ENCODE assay signal across 25 mouse cellular contexts in the genomic region with DNA sequence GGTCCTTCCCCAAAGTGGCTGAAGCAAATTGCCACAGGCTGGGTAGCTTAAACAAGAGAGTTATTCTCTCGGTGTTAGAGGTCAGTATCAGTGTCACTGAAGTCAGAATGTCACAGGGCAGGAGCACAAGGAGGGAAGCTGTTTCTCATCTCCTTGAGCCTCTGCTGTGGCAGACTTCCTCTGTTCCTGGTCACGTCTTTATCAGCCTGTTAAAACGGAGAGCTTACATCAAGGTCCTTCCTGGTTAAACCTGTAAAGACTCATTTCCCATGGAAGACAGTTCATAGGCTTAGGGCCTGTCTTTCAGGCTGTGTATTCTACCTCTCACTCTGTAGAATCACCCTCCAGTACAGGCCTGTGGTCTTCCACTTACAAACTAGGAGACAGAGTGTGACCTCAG. TPM values are rescaled to one million over a fixed set of nuclear protein-coding genes. Genes with fewer than 3 reads are reported as not detected.
DNase-seq lines count a peak whose midpoint lies in the region; ATAC-seq and TF ChIP-seq lines count a peak whose summit lies in the region.
"Had no signal": no experiment of that assay in that cellular context is flagged by ENCODE, and none has a peak within 500 bp of the region (broad histone marks: within the 10 kb centered on the region; RNA-seq: fewer than 3 reads in every experiment).

No protein-coding gene starts in this region.

- no peak for ATAC-seq in intestine, postnatal 0 days
- no peak for ATAC-seq in intestine, embryonic 15.5 days
- no peak for ATAC-seq in stomach, embryonic 16.5 days (ENCODE audit: insufficient read depth, low FRiP score)
- ATAC-seq in stomach, postnatal 0 days (ENCODE audit: low FRiP score, low TSS enrichment): no peak
- ATAC-seq in hindbrain, embryonic 13.5 days (ENCODE audit: low FRiP score): no peak
- ATAC-seq: activated CD4-positive, CD25-positive, alpha-beta regulatory T cell, adult 4 months; forebrain, embryonic 14.5 days; forebrain, embryonic 16.5 days; Patski had no signal

- 51% methylated on average over 3 of the region's 3 CpGs for WGBS in intestine, postnatal 0 days
- WGBS in intestine, embryonic 15.5 days: 62% methylated on average over 3 of the region's 3 CpGs
- 39% methylated on average over 3 of the region's 3 CpGs for WGBS in stomach, embryonic 16.5 days
- WGBS in stomach, postnatal 0 days: 58% methylated on average over 3 of the region's 3 CpGs
- 63% methylated on average over 3 of the region's 3 CpGs for WGBS in small intestine, adult 2 months
- WGBS in hindbrain, embryonic 13.5 days: 69% methylated on average over 3 of the region's 3 CpGs

- peaks cover 5% of the 10 kb centered on the region for H3K4me1 ChIP-seq in intestine, postnatal 0 days (replicated peaks; ENCODE audit: control insufficient read depth, insufficient read depth, low read length)
- peaks cover 15% of the 10 kb centered on the region for H3K4me1 ChIP-seq in intestine, embryonic 15.5 days (replicated peaks)
- H3K4me1 ChIP-seq in stomach, embryonic 16.5 days (ENCODE audit: control insufficient read depth, insufficient read depth, low read length): peaks cover 18% of the 10 kb centered on the region
- no peaks in the 10 kb centered on the region for H3K4me1 ChIP-seq in stomach, postnatal 0 days (replicated peaks; ENCODE audit: control insufficient read depth, insufficient read depth)
- H3K4me1 ChIP-seq in small intestine, adult 2 months (ENCODE audit: control insufficient read depth, insufficient read depth, insufficient read length, low read length): peaks cover 26% of the 10 kb centered on the region
- H3K4me1 ChIP-seq in hindbrain, embryonic 13.5 days (replicated peaks): peaks cover 16% of the 10 kb centered on the region

- DNase-seq in stomach, postnatal 0 days (ENCODE audit: low spot score): no peak
- DNase-seq: adrenal gland, adult 8-10 months; adrenal gland, postnatal 14 days; adrenal gland, postnatal 36 days; cerebellum, adult 18-20 months; cerebellum, adult 8-10 months; cerebellum, adult 9-11 months; cerebellum, postnatal 14 days; cerebellum, postnatal 36 days; embryo, embryonic 11 days had no signal

- no peaks in the 10 kb centered on the region for H3K36me3 ChIP-seq in intestine, postnatal 0 days (ENCODE audit: control insufficient read depth, insufficient read depth)
- H3K36me3 ChIP-seq in intestine, embryonic 15.5 days: no peaks in the 10 kb centered on the region
- H3K36me3 ChIP-seq in stomach, embryonic 16.5 days (ENCODE audit: control insufficient read depth, insufficient read depth, low read length): no peaks in the 10 kb centered on the region
- H3K36me3 ChIP-seq in stomach, postnatal 0 days (ENCODE audit: control insufficient read depth, insufficient read depth, low read length): no peaks in the 10 kb centered on the region
- no peaks in the 10 kb centered on the region for H3K36me3 ChIP-seq in small intestine, adult 2 months (ENCODE audit: control insufficient read depth, insufficient read depth, low read length)
- H3K36me3 ChIP-seq in hindbrain, embryonic 13.5 days: peaks cover 26% of the 10 kb centered on the region

- no peak for TF ChIP-seq POLR2A in small intestine, adult 2 months (IDR thresholded peaks at IDR 0.05; ENCODE audit: low read depth, low read length)

- no peak overlapping the region for H3K4me3 ChIP-seq in intestine, postnatal 0 days (ENCODE audit: low read depth, low read length)
- H3K4me3 ChIP-seq in intestine, embryonic 15.5 days (replicated peaks): no peak overlapping the region
- no peak overlapping the region for H3K4me3 ChIP-seq in stomach, embryonic 16.5 days (replicated peaks; ENCODE audit: low read length)
- H3K4me3 ChIP-seq in stomach, postnatal 0 days (ENCODE audit: low read depth, low read length): no peak overlapping the region
- H3K4me3 ChIP-seq in small intestine, adult 2 months (ENCODE audit: low read depth, low read length): no peak overlapping the region
- no peak overlapping the region for H3K4me3 ChIP-seq in hindbrain, embryonic 13.5 days
- H3K4me3 ChIP-seq: embryonic facial prominence, embryonic 12.5 days; embryonic facial prominence, embryonic 15.5 days; erythroblast, embryonic 14.5 days; forebrain, embryonic 10.5 days; forebrain, embryonic 12.5 days had no signal

- H3K9me3 ChIP-seq in intestine, postnatal 0 days (ENCODE audit: control insufficient read depth): no peaks in the 10 kb centered on the region
- H3K9me3 ChIP-seq in intestine, embryonic 15.5 days: no peaks in the 10 kb centered on the region
- no peaks in the 10 kb centered on the region for H3K9me3 ChIP-seq in stomach, embryonic 16.5 days (replicated peaks; ENCODE audit: control insufficient read depth, low read length)
- no peaks in the 10 kb centered on the region for H3K9me3 ChIP-seq in stomach, postnatal 0 days (ENCODE audit: control insufficient read depth, low read length)
- H3K9me3 ChIP-seq in hindbrain, embryonic 13.5 days: no peaks in the 10 kb centered on the region
- H3K9me3 ChIP-seq: embryonic facial prominence, embryonic 12.5 days; embryonic facial prominence, embryonic 15.5 days; forebrain, embryonic 10.5 days; forebrain, embryonic 12.5 days had no signal

- no peak overlapping the region for H3K4me2 ChIP-seq in intestine, postnatal 0 days (replicated peaks; ENCODE audit: low read depth)
- no peak overlapping the region for H3K4me2 ChIP-seq in intestine, embryonic 15.5 days (replicated peaks)
- no peak overlapping the region for H3K4me2 ChIP-seq in stomach, embryonic 16.5 days (ENCODE audit: low read depth, low read length)
- H3K4me2 ChIP-seq in stomach, postnatal 0 days (replicated peaks; ENCODE audit: low read depth): no peak overlapping the region
- H3K4me2 ChIP-seq in hindbrain, embryonic 13.5 days: no peak overlapping the region
- H3K4me2 ChIP-seq: embryonic facial prominence, embryonic 12.5 days; embryonic facial prominence, embryonic 15.5 days; forebrain, embryonic 12.5 days had no signal

- H3K9ac ChIP-seq in intestine, postnatal 0 days (ENCODE audit: low read depth, low read length): no peak overlapping the region
- H3K9ac ChIP-seq in intestine, embryonic 15.5 days: no peak overlapping the region
- no peak overlapping the region for H3K9ac ChIP-seq in stomach, embryonic 16.5 days (ENCODE audit: low read length)
- no peak overlapping the region for H3K9ac ChIP-seq in stomach, postnatal 0 days (ENCODE audit: low read length)
- H3K9ac ChIP-seq in hindbrain, embryonic 13.5 days: no peak overlapping the region
- H3K9ac ChIP-seq: embryonic facial prominence, embryonic 12.5 days; embryonic facial prominence, embryonic 15.5 days; forebrain, embryonic 12.5 days had no signal

- TF ChIP-seq EP300 in stomach, postnatal 0 days (optimal IDR thresholded peaks at IDR 0.05): no peak

- TF ChIP-seq CTCF in intestine, postnatal 0 days (IDR thresholded peaks at IDR 0.05; ENCODE audit: low read depth): no peak
- no peak for TF ChIP-seq CTCF in stomach, postnatal 0 days (IDR thresholded peaks at IDR 0.05; ENCODE audit: low read depth)
- no peak for TF ChIP-seq CTCF in small intestine, adult 2 months (IDR thresholded peaks at IDR 0.05; ENCODE audit: extremely low read depth, insufficient read length, insufficient replicate concordance, low read depth, low read length)

- peak overlapping the region; percentile 46; the same call in 1 of the 2 replicates for H3K27ac ChIP-seq in intestine, postnatal 0 days (ENCODE audit: low read depth, low read length)
- no peak overlapping the region for H3K27ac ChIP-seq in intestine, embryonic 15.5 days
- H3K27ac ChIP-seq in stomach, embryonic 16.5 days (ENCODE audit: low read length): peak overlapping the region; percentile 10; the same call in 1 of the 2 replicates
- H3K27ac ChIP-seq in stomach, postnatal 0 days (replicated peaks): no peak overlapping the region
- H3K27ac ChIP-seq in small intestine, adult 2 months (ENCODE audit: insufficient read depth, low read depth, low read length): peak overlapping the region; percentile 23; the same call in 1 of the 2 replicates
- H3K27ac ChIP-seq in hindbrain, embryonic 13.5 days: no peak overlapping the region
- H3K27ac ChIP-seq: embryonic facial prominence, embryonic 12.5 days; embryonic facial prominence, embryonic 15.5 days; forebrain, embryonic 10.5 days; forebrain, embryonic 12.5 days had no signal

- H3K27me3 ChIP-seq in intestine, postnatal 0 days (replicated peaks; ENCODE audit: control insufficient read depth, insufficient read depth, low read length): no peaks in the 10 kb centered on the region
- H3K27me3 ChIP-seq in intestine, embryonic 15.5 days (replicated peaks): no peaks in the 10 kb centered on the region
- H3K27me3 ChIP-seq in stomach, embryonic 16.5 days (ENCODE audit: control insufficient read depth, insufficient read depth, low read length): no peaks in the 10 kb centered on the region
- H3K27me3 ChIP-seq in stomach, postnatal 0 days (ENCODE audit: control insufficient read depth, insufficient read depth, low read length): no peaks in the 10 kb centered on the region
- no peaks in the 10 kb centered on the region for H3K27me3 ChIP-seq in small intestine, adult 2 months (ENCODE audit: control insufficient read depth, insufficient read depth, low read length)
- H3K27me3 ChIP-seq in hindbrain, embryonic 13.5 days: no peaks in the 10 kb centered on the region
- H3K27me3 ChIP-seq: embryonic facial prominence, embryonic 12.5 days; embryonic facial prominence, embryonic 15.5 days; Patski had no signal

RNA-seq across cellular contexts. Expression of a gene that starts 2.4 kb away (rescaled TPM):
- 68.7 and 71.6 TPM in 2 replicates for polyA plus RNA-seq in intestine, postnatal 0 days (2015; fragmentation: Nextera tagmentation; extraction: Ambion mirVana)
- 12.2 and 13.3 TPM in 2 replicates for polyA plus RNA-seq in intestine, embryonic 15.5 days (2015; fragmentation: Nextera tagmentation; extraction: Ambion mirVana)
- polyA plus RNA-seq in stomach, embryonic 16.5 days (2015; fragmentation: Nextera tagmentation; extraction: Ambion mirVana): 12.0 and 15.9 TPM in 2 replicates
- 16.4 and 16.9 TPM in 2 replicates for polyA plus RNA-seq in stomach, postnatal 0 days (2015; fragmentation: Nextera tagmentation; extraction: Ambion mirVana)
- 117 and 341 TPM in 2 replicates for polyA plus RNA-seq in small intestine, adult 2 months (2012; rRNA removed)
- 22.2 and 22.9 TPM in 2 replicates for polyA plus RNA-seq in hindbrain, embryonic 13.5 days (2015; fragmentation: Nextera tagmentation; extraction: Ambion mirVana)

RNA-seq across cellular contexts. Expression of a gene that starts 29.6 kb away (rescaled TPM):
- polyA plus RNA-seq in intestine, postnatal 0 days (2015; fragmentation: Nextera tagmentation; extraction: Ambion mirVana): 0.94 and 1.0 TPM in 2 replicates
- 2.1 and 2.7 TPM in 2 replicates for polyA plus RNA-seq in intestine, embryonic 15.5 days (2015; fragmentation: Nextera tagmentation; extraction: Ambion mirVana)
- 2.3 and 2.4 TPM in 2 replicates for polyA plus RNA-seq in stomach, embryonic 16.5 days (2015; fragmentation: Nextera tagmentation; extraction: Ambion mirVana)
- polyA plus RNA-seq in stomach, postnatal 0 days (2015; fragmentation: Nextera tagmentation; extraction: Ambion mirVana): 0.89 and 1.1 TPM in 2 replicates
- 0.43 and 0.60 TPM in 2 replicates for polyA plus RNA-seq in small intestine, adult 2 months (2012; rRNA removed)
- polyA plus RNA-seq in hindbrain, embryonic 13.5 days (2015; fragmentation: Nextera tagmentation; extraction: Ambion mirVana): 45.0 and 47.2 TPM in 2 replicates
- polyA plus RNA-seq: erythroblast, embryonic 14.5 days had no signal

RNA-seq across cellular contexts. Expression of a gene that starts 31.0 kb away (rescaled TPM):
- 0.85 and 1.2 TPM in 2 replicates for polyA plus RNA-seq in intestine, postnatal 0 days (2015; fragmentation: Nextera tagmentation; extraction: Ambion mirVana)
- 22.4 and 34.2 TPM in 2 replicates for polyA plus RNA-seq in intestine, embryonic 15.5 days (2015; fragmentation: Nextera tagmentation; extraction: Ambion mirVana)
- polyA plus RNA-seq in stomach, embryonic 16.5 days (2015; fragmentation: Nextera tagmentation; extraction: Ambion mirVana): 45.6 and 54.4 TPM in 2 replicates
- polyA plus RNA-seq in stomach, postnatal 0 days (2015; fragmentation: Nextera tagmentation; extraction: Ambion mirVana): 3.6 and 6.0 TPM in 2 replicates
- 3.2 and 21.1 TPM in 2 replicates for polyA plus RNA-seq in small intestine, adult 2 months (2012; rRNA removed)
- polyA plus RNA-seq in hindbrain, embryonic 13.5 days (2015; fragmentation: Nextera tagmentation; extraction: Ambion mirVana): 171 and 184 TPM in 2 replicates
- polyA plus RNA-seq: activated CD4-positive, CD25-positive, alpha-beta regulatory T cell, adult 4 months; C2C12; Patski had no signal

RNA-seq across cellular contexts. Expression of a gene that starts 35.3 kb away (rescaled TPM):
- polyA plus RNA-seq in intestine, postnatal 0 days (2015; fragmentation: Nextera tagmentation; extraction: Ambion mirVana): not detected in 2 replicates
- polyA plus RNA-seq in intestine, embryonic 15.5 days (2015; fragmentation: Nextera tagmentation; extraction: Ambion mirVana): not detected in 2 replicates
- polyA plus RNA-seq in stomach, embryonic 16.5 days (2015; fragmentation: Nextera tagmentation; extraction: Ambion mirVana): 0.13 TPM in 1 of 2 replicates, not detected in the other
- 0.10 TPM in 1 of 2 replicates, not detected in the other for polyA plus RNA-seq in stomach, postnatal 0 days (2015; fragmentation: Nextera tagmentation; extraction: Ambion mirVana)
- not detected in 2 replicates for polyA plus RNA-seq in small intestine, adult 2 months (2012; rRNA removed)
- polyA plus RNA-seq in hindbrain, embryonic 13.5 days (2015; fragmentation: Nextera tagmentation; extraction: Ambion mirVana): 0.13 and 0.19 TPM in 2 replicates
- polyA plus RNA-seq: activated CD4-positive, CD25-positive, alpha-beta regulatory T cell, adult 4 months; embryonic facial prominence, embryonic 12.5 days; embryonic facial prominence, embryonic 15.5 days; erythroblast, embryonic 14.5 days; forebrain, embryonic 10.5 days; forebrain, embryonic 12.5 days; Patski had no signal

RNA-seq across cellular contexts. Expression of a gene that starts 44.0 kb away (rescaled TPM):
- polyA plus RNA-seq in intestine, postnatal 0 days (2015; fragmentation: Nextera tagmentation; extraction: Ambion mirVana): 49.2 and 51.2 TPM in 2 replicates
- 54.1 and 56.9 TPM in 2 replicates for polyA plus RNA-seq in intestine, embryonic 15.5 days (2015; fragmentation: Nextera tagmentation; extraction: Ambion mirVana)
- 38.9 and 43.1 TPM in 2 replicates for polyA plus RNA-seq in stomach, embryonic 16.5 days (2015; fragmentation: Nextera tagmentation; extraction: Ambion mirVana)
- 28.4 and 32.1 TPM in 2 replicates for polyA plus RNA-seq in stomach, postnatal 0 days (2015; fragmentation: Nextera tagmentation; extraction: Ambion mirVana)
- 3.7 and 3.8 TPM in 2 replicates for polyA plus RNA-seq in small intestine, adult 2 months (2012; rRNA removed)
- polyA plus RNA-seq in hindbrain, embryonic 13.5 days (2015; fragmentation: Nextera tagmentation; extraction: Ambion mirVana): 93.6 and 101 TPM in 2 replicates

Comparison
In these comparisons a context has a peak if more than half of its experiments do, and no peak if none do; other contexts are left out.
1. H3K27ac ChIP-seq: peak in intestine, postnatal 0 days (single experiment), stomach, embryonic 16.5 days (single experiment) and small intestine, adult 2 months (single experiment); none in intestine, embryonic 15.5 days (single experiment), stomach, postnatal 0 days (single experiment) and hindbrain, embryonic 13.5 days (single experiment).
2. RNA of a gene that starts 29.6 kb away (polyA plus RNA-seq): 45.0 to 47.2 TPM in hindbrain, embryonic 13.5 days; 2.3 to 2.4 TPM in stomach, embryonic 16.5 days, 2.1 to 2.7 TPM in intestine, embryonic 15.5 days, 0.94 to 1.0 TPM in intestine, postnatal 0 days, 0.89 to 1.1 TPM in stomach, postnatal 0 days and 0.43 to 0.60 TPM in small intestine, adult 2 months; every median in the first group is over 10 times any median in the second.